Mouse (Mus musculus): ENCODE measurements around the gene Itpr2.
A peak's percentile ranks its signal among the peaks of the same experiment; 100 is the strongest.

Itpr2 gene

DNA sequence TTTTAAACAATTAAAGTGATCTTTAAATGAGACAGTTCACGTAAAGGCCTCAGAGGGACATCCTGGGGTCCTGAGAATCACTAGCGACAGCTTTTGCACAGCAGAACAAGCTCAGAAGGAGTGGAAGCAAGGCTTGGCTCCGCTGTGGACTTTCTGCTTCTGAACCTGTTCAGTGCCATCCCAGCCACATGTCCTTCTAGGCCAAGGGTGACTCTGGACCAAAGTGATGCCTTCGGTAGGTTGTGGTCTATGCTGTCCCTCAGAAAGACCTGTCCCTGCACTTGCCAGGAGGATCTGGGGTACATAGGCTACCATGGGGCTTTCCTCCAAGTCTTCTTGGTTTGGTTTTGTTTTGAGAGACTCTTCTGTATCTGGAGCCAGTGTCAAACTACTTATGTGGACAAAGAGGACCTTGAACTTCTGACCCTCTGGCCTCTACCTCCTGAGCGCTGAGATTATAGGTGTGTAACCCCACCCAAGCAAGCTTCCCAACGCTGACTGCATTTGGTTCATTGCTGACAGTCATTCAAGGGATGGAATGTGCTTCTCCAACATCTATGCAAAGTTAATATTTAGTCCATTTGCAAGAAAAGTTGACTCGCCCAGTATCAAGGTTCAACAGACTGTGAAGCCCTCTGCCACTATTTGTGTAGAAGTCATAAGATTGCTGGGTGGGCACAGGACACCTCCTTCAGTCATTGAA, 241.2 kb downstream of the Itpr2 start:
- no peak for DNase-seq (ENCODE audit: low read depth, low spot score)

DNA sequence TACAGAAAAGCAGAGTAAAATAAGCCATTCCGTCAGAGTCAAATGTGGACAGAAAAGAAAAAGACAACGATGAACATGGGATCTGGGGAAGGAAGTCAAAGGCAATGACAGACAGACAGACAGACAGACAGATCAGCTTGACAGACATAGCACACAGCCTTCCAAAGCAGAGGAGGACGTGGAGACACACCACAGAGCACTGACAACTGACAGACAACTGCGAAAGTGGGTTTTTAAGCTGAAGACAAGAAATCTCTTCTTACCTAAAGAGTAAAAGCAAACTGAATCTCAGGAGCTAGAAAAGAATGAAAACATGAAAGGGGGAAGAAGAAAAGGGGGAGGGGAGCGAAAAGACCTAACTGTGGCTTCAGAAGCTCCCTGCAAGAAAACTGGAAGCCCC, 243.3 kb downstream of the Itpr2 start:
- DNase-seq (ENCODE audit: low read depth, low spot score), result no peak

DNA sequence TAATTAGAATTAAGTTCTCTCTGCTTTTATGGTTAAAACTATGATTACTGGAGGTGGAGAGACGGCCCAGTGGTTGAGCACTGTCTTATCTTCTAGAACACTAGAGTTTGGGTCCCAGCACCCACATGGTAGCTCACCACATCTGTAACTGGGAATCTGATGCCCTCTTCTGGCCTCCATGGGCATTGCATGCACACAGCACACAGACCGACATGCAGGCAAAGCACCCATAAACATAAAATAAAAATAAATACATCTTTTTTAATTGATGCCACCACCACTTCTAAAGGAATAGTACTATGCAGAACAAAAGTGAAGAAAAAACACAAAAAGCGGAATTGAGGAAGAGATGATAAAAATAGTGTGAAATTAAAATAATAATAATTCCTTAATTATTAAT, 243.8 kb downstream of the Itpr2 start:
- DNase-seq (ENCODE audit: low read depth, low spot score), result peak; percentile 44

DNA sequence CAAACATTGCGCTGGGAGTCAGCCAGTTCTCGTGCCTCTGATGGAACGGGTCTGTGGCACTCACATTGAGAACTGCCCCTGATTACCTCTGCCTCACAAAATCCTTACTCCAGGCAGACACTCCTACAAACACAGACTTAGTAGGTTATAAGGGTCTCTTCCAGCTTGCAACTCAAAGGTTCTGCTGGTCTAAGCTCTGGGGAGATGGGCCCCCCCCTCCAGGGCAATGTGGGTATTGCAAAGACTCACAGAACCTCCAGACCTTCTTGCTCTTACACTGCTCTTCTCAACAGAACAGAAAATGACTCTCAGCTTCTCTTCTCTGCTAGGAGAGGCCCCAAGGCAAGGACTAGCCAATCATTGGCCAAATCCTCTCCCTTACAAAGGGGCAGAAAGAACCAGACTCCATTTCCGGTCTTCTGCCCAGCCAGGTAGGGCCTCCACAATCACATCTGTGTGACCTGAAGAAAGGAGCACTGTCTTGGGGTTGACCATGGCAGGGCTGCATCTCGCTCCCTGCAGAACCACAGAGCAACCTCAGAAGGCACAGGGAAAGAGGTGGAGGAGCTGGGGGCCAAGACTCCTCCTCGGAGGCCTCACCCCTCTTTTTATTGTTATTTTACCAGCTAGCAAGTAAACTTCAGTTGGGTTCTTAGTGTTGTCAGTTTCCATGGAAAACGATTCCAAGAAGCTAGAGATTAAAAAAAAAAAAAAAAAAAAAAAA, 244.9 kb downstream of the Itpr2 start:
- DNase-seq (ENCODE audit: low read depth, low spot score), result peak; percentile 55

DNA sequence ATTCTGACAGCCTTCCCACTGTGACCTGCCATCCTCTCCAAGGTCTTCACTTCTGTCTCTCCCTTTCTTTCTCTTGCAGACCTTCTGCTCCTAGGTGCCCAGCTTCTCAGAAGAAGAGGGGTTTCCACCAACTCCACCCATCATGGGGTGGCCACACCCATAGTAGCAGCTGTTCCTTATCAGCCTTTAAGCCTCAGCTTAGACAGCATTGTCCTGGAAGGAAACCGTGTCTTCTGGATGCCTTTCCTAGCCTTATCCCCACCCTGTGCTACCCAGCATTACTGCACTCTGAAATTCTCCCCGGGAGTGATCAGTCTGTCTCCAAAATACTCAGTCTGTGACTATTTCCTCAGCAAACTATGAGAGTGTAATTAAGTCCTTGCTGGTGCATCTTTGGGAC, 245.6 kb downstream of the Itpr2 start:
- DNase-seq (ENCODE audit: low read depth, low spot score), result no peak

DNA sequence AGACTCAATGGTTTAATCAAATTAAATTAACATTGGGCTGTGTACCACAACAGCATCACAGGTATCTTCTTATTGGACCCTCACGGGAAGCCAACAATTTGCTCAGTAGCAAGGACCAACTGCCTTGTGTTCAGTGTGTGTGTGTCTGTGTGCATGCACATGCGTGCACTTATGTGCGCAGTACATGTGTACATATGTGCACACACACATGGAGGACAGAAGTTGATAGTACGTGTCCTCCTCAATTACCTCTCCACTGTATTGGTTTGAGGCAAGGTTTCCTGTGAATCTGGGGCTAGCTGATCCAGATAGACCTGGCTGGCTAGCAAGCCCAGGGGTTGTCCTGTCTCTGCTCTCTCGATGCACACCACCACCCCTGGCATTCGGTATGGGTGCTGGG, 246.4 kb downstream of the Itpr2 start:
- no peak for DNase-seq (ENCODE audit: low read depth, low spot score)

DNA sequence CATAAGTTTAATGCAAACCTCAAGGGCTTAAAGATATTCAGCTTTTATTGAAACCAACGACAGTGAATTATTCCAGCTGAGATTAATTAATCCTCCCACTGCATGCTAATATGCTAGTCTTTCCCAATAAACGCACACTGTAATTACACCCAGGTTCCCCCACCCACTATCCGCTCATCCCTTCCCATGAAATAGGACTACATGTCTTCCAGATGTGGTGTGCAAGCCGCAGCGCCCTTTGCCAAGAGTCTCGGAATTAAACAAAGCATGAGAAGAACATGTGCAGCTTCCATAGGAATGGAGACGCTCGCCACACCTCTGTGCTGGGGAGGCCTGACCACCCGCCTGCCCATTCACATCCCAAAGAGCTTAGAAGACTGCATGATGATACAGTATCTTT, 247.1 kb downstream of the Itpr2 start:
- DNase-seq (ENCODE audit: low read depth, low spot score), result no peak

DNA sequence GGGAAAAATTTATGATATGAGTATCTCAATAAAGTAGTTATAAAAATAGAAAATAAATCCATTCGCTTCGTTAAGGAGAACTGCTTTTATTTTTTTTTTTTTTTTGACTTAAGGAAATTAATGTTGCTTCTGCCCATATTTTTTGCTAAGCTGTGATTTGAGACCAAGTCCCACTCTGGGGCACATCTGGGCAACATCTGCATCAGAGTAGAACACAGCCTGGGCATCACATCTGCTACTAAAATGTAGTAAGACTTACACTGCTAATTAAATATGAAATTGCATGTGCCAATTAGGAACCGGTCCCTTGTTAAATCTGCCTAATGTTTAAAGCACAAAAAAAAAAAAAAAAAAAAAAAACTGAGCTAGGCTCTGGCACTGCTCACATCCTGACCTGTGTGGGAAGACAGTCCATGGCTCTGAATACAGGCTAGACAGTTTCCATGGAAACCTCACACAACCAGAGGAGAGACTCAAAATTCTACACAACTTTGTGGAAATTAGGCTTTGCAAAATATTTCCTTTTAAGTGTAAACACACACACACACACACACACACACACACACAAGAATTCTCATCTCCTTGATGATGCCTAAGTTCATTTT, 247.7 kb downstream of the Itpr2 start:
- DNase-seq (ENCODE audit: low read depth, low spot score), result no peak

DNA sequence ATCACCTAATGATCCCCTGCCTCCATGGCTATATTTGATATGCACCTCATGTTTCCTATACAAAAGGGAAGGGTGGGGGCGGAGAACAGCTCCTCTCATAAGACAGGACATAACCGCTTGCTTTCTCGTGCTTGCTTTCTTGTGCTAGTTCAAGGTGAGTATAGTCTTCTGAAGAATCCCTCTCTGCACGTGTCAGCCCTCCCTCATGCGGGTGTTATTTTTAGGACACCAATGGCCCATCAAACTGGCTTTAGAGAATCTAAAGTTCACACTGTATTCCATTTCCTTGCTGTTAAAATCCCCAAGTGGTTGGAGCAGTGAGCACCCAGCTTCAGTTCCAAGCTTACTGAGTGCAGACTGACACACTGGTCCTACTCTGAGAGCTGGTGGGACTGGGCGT, 252.9 kb downstream of the Itpr2 start:
- no peak for DNase-seq (ENCODE audit: low read depth, low spot score)

DNA sequence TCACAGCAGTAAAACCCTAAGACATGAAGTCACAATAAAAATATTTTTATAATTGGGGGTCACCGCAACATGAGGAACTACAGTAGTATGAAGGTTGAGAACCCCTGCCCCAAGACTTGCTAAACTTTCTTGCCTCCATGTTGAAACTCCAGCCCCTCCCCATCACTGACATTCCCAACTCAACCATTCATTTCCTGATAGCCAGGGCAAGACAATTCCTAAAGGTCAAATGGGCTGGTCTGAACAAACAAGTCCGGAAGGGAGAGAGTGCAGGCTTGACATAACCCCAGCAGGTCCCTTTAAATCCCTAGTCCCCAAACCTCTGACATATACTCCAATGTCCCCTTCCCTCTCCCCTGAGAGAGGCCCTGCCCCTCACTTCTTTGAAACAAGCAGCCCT, 253.7 kb downstream of the Itpr2 start:
- DNase-seq (ENCODE audit: low read depth, low spot score), result peak; percentile 65

DNA sequence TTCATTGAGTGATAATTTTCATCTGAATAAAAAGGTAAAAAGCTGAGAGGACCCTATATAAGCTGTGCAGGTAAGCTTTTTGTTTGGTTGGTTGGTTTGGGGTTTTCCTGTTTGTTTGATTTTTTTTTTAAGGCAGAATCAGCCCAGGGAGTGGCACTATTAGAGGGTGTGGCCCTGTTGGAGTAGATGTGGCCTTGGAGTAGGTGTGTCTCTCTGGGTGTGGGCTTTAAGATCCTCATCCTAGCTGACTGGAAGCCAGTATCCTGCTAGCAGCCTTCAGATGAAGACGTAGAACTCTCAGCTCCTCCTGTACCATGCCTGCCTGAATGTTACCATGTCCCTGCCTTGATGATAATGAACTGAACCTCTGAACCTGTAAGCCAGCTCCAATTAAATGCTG, 254.1 kb downstream of the Itpr2 start:
- peak; percentile 56 for DNase-seq (ENCODE audit: low read depth, low spot score)

DNA sequence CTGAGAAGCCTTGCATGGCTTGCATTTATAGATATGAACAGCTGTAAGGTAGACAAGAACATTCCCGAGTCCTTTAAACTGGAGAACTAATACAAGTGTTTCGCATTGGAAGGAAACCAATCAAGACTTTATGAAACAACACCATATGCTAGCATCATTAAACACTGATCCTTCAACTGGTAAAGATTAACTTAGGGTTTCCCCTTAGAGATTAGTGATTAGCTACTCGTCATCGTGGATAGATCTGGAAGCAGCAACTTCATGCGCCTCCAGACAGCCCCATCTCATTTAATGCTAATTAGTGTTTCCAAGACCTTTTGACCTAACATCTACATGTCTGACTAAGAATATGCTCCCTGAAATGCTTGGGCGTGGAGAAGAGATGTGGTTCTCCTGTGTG, 255.7 kb downstream of the Itpr2 start:
- DNase-seq (ENCODE audit: low read depth, low spot score), result no peak

DNA sequence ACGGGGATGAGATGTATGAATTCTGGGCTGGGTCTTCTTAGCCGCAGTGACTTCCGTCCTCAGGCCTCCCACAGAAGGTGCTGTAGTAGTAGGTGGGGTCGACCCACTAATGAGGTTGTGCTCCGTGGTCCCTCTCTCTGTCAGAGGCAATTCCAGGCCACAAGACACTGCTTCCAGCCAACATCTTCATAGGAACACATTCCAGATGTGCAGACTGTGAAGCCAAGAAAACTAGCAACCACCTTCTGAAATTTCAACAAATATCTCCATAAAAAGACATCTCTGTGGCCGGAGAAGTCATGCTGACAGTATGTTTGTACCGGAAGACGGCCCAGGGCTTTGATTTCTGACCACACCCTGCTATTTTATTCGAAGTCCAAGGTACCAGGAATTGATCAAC, 256.1 kb downstream of the Itpr2 start:
- no peak for DNase-seq (ENCODE audit: low read depth, low spot score)

DNA sequence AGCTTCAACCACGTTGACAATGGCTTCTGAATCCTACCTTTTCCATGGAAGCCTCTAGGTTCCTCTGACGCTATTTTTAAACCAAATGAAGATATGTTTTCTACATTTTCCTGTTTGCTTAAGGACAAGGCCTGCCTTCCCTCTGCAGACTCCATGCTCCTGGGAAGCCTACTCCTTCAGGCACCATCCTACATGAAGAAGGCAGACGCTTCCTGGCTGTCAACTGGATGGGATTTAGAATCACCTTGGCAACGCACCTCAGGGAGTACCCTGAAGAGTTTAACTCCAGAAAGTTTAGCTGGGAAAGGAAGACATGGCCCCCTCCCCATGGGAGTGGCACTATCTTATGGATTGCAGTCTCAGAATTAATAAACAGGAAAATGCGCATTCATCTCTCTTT, 259.0 kb downstream of the Itpr2 start:
- DNase-seq (ENCODE audit: low read depth, low spot score), result no peak

DNA sequence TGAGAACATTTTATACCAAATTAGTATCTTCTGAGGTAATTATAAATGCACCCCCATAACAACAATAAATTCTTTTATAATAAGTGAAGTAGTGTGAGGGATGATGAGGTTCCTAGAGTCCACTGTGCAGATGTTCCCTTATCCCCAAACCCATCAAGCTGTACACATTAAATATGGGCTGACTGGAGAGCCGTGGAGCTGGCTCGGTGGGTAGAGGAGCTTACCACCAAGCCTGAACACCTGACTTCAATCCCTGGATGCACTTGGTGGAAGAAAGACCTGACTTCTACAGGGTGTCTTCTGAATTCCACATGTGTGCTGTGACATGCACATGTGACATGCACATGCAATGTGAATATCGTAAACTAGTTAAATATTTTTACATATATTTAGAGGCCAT, 260.7 kb downstream of the Itpr2 start:
- DNase-seq (ENCODE audit: low read depth, low spot score), result no peak

DNA sequence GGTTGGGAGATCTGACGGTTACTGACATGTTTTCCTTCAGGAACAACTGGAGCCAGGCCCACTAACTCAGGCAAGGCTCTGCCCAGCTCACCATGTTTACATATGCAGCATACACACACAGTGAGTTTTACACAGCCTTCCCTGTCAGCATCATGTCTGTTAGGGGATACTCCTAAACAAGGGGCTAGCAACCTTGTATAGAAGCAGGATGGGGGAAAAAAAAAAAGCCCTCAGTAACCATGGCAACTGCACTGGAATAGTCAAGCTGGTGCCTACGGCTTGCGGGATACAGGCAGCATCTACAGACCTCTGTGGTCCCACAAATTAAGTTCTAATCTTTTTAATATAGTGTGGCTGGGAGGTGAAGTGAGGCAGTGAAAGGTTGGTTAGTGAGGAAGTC, 266.9 kb downstream of the Itpr2 start:
- DNase-seq (ENCODE audit: low read depth, low spot score), result no peak

DNA sequence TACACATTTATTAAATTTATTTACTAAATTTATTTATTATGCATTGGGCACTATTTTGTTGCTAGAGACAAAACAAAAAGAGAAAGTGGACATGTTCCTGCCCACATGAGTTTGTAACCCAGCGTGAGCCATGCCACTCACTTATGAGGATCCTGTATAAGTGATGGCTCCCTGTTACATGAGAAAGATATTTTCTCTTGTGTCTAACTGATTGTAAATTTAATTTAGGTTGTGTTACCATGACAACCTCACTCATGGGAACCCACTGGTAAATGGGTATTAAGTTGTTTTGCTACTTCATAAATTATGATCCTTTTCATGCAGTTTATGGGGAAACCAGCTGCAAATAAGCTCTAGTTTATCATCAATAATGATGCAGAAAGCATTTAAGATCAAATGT, 267.6 kb downstream of the Itpr2 start:
- DNase-seq (ENCODE audit: low read depth, low spot score), result no peak

DNA sequence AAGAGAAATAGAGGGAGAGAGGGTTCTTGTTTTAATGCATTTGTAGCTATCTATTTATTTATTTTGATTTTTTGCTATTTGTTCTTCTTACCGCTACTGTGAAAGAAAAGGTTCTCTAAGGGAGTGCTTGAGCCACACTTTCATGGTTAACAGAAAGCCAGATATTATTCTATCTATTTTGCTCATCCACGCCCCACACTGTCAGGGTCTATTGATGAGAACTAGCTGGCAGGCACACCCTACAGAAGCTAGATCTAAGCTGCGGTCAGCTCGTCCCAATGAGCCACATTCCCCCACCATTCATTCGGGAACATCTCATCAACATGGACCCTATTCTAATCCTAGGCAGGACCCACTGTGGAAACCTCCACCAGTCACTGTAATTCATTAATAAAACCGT, 271.1 kb downstream of the Itpr2 start:
- DNase-seq (ENCODE audit: low read depth, low spot score), result no peak

DNA sequence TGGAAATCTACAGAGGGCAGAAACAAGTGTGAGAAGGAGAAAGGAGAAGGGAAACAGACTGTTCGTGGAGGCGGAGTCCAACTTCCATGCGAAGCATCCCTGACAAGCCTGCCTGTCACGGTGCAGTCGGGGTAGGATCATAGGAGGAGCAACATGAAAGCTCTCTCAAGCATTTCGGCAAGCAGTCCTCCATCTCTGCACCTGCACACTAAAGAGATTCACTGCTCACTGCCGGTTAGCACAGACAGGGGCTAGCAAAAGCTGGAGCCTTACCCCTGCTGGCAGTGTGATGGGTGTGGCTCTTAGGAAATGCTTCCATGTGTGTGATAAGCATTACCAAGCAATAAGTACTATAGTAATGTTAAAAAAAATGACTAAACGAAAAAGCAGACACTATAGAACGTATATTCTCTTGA, 271.6 kb downstream of the Itpr2 start:
- DNase-seq (ENCODE audit: low read depth, low spot score), result no peak

DNA sequence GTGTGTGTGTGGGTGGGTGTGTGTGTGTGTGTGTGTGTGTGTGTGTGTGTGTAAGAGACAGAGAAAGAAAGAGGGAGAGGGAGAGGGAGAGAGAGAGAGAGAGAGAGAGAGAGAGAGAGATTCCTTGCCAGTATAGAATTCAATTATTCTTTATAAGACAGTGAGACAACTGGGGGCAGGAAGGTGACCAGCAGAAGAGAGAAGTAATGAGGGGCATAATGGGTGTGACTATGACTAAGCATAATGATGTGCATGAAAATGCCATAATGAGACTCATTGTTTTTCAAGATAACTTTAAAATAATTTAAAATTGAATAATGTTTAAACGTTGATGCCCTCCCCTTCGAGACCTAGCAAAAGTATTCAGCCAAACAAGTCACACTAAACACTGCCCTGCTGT, 272.1 kb downstream of the Itpr2 start:
- DNase-seq (ENCODE audit: low read depth, low spot score), result no peak

DNA sequence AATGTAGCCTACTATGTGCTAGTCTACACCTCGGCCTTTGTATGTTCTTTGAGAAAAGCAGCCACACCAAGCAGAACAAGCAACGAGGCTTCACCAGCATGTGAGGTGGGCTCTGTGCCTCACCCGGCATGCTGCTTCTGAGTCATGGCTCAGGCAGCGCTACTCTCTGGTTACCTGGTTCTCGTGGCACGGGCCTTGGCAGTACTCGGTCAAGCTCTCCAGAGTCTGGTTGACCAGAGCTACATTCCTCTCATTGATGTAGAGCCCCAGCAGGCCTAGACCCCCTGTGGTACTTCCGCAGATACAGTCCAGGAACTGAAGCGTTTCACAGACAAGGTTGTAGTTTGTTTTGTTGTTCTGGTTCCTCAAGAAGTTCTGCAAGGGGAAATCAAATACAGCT, 272.5 kb downstream of the Itpr2 start:
- DNase-seq (ENCODE audit: low read depth, low spot score), result no peak

DNA sequence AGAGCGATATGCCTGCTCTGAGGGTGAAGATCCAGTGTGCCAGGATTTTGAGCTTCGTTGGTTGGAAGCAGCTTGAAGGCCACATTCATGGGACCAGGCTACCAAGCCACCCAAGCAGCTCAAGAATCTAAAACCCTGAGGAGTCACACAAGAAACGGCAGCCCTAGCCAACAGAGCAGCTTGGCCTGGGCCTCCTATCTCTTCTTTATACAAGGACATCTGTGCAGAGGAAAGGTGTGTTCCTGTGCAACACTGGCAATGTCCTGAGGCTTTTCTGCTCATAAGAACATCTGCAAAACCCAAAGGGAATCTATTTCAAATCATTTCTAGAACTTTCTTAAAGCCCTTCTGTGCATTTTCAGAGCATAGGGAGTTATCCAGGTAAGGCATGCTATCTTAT, 274.0 kb downstream of the Itpr2 start:
- no peak for DNase-seq (ENCODE audit: low read depth, low spot score)

DNA sequence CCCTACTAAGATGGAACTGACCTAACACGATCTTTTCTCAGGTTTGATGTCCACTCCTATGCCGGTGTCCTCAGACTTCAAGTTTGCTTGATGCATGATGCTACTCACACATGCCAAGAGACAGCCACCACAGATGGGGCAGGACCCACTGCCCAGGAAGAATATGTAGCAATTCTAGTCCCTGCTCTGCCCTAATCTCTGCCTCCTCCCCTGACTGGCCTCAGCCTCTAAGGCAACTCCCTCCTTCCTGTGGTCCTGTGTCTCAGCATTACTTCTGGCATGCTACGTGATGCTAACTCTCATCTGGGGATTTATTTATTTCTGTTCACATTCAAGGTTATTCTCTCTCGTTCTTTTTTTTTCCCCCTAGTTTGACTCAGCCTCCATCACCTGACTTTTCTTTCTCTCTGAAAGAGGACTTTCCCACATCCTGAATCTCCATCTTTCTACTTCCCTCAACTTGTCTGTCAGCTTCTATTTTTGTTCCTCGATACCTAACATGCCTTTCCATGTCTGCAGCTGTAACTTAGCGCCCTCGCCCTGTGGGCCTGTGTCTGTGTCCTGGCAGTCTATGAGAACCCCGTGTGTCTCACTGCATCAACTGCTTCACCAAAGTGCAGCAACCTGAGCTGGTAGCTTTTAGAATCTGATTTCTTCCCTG, 279.5 kb downstream of the Itpr2 start:
- DNase-seq (ENCODE audit: low read depth, low spot score), result no peak

Data from ES-CJ7 (cell line).